Comparison of ENCODE assay signal across 8 mouse cellular contexts in genomic region chr4:82619539-82619941, GRCm38 (mm10).
DNase-seq lines count a peak whose midpoint lies in the region; ATAC-seq and TF ChIP-seq lines count a peak whose summit lies in the region.

No protein-coding gene starts in this region.

- TF ChIP-seq CTCF in midbrain, postnatal 0 days (IDR thresholded peaks at IDR 0.05): peak; percentile 63

- 59% methylated on average over 12 of the region's 12 CpGs for WGBS in hindbrain, embryonic 15.5 days
- WGBS in hindbrain, embryonic 12.5 days: 68% methylated on average over 12 of the region's 12 CpGs
- 58% methylated on average over 12 of the region's 12 CpGs for WGBS in midbrain, postnatal 0 days

- no peak overlapping the region for H3K9ac ChIP-seq in hindbrain, embryonic 15.5 days
- H3K9ac ChIP-seq in hindbrain, embryonic 12.5 days: no peak overlapping the region
- H3K9ac ChIP-seq in midbrain, postnatal 0 days (replicated peaks; ENCODE audit: low read length, poor library complexity, severe bottlenecking): no peak overlapping the region

- peak; percentile 34 to 61 for DNase-seq in frontal cortex, postnatal 25 days (ENCODE audit: low spot score in 2 of 2)
- DNase-seq in left cerebral cortex, adult 18-20 months (ENCODE audit: low spot score in 2 of 2): peak; percentile 43 to 72
- DNase-seq in midbrain, postnatal 0 days (ENCODE audit: low spot score): peak; percentile 89
- DNase-seq in gastrocnemius, postnatal 36 days: no peak
- no peak for DNase-seq in heart, postnatal 36 days

- no peaks in the 10 kb centered on the region for H3K9me3 ChIP-seq in hindbrain, embryonic 15.5 days
- H3K9me3 ChIP-seq in hindbrain, embryonic 12.5 days (replicated peaks): no peaks in the 10 kb centered on the region
- no peaks in the 10 kb centered on the region for H3K9me3 ChIP-seq in midbrain, postnatal 0 days (ENCODE audit: low read length)

- intact Hi-C loops in gastrocnemius, postnatal 36 days (cut with DNase I): loop anchor here (10.0 kb wide), 1 partner anchor 1125 kb away; no protein-coding TSS in a partner anchor
- intact Hi-C loops in heart, postnatal 36 days (cut with DNase I): loop anchor here (5.0 kb wide), 1 partner anchor 1057 kb away; no protein-coding TSS in a partner anchor

- H3K4me1 ChIP-seq in hindbrain, embryonic 15.5 days (replicated peaks): peaks cover 17% of the 10 kb centered on the region
- H3K4me1 ChIP-seq in hindbrain, embryonic 12.5 days: peaks cover 21% of the 10 kb centered on the region
- no peaks in the 10 kb centered on the region for H3K4me1 ChIP-seq in midbrain, postnatal 0 days (ENCODE audit: insufficient read depth, low read length)

- peak overlapping the region; percentile 42; the same call in 1 of the 2 replicates for H3K27ac ChIP-seq in hindbrain, embryonic 15.5 days (replicated peaks)
- no peak overlapping the region for H3K27ac ChIP-seq in hindbrain, embryonic 12.5 days
- H3K27ac ChIP-seq in midbrain, postnatal 0 days (ENCODE audit: low read depth, low read length): no peak overlapping the region

- ATAC-seq in hindbrain, embryonic 15.5 days (ENCODE audit: low FRiP score, low read depth): 0 out of 2 replicates have a peak, but pooled peaks have one; percentile 35
- no peak for ATAC-seq in hindbrain, embryonic 12.5 days (ENCODE audit: low FRiP score)
- peak; percentile 72 for ATAC-seq in cerebellum, adult (ENCODE audit: insufficient number of reproducible peaks, low FRiP score, low TSS enrichment)
- no peak for ATAC-seq in midbrain, postnatal 0 days (ENCODE audit: low FRiP score)

- H3K27me3 ChIP-seq in hindbrain, embryonic 15.5 days: no peaks in the 10 kb centered on the region
- H3K27me3 ChIP-seq in hindbrain, embryonic 12.5 days: no peaks in the 10 kb centered on the region
- no peaks in the 10 kb centered on the region for H3K27me3 ChIP-seq in midbrain, postnatal 0 days (ENCODE audit: insufficient read depth, low read length)

- no peak overlapping the region for H3K4me2 ChIP-seq in hindbrain, embryonic 15.5 days
- H3K4me2 ChIP-seq in hindbrain, embryonic 12.5 days (replicated peaks): no peak overlapping the region
- H3K4me2 ChIP-seq in midbrain, postnatal 0 days (ENCODE audit: low read depth, low read length, poor library complexity, severe bottlenecking): no peak overlapping the region

- H3K36me3 ChIP-seq in hindbrain, embryonic 15.5 days: no peaks in the 10 kb centered on the region
- H3K36me3 ChIP-seq in hindbrain, embryonic 12.5 days: no peaks in the 10 kb centered on the region
- no peaks in the 10 kb centered on the region for H3K36me3 ChIP-seq in midbrain, postnatal 0 days (ENCODE audit: insufficient read depth, low read length)

- H3K4me3 ChIP-seq in hindbrain, embryonic 15.5 days: no peak overlapping the region
- H3K4me3 ChIP-seq in hindbrain, embryonic 12.5 days: no peak overlapping the region
- no peak overlapping the region for H3K4me3 ChIP-seq in midbrain, postnatal 0 days (ENCODE audit: low read depth, low read length)

Comparison
In these comparisons a context has a peak if more than half of its experiments do, and no peak if none do; other contexts are left out.
1. ATAC-seq: peak in hindbrain, embryonic 15.5 days (single experiment) and cerebellum, adult (single experiment); none in hindbrain, embryonic 12.5 days (single experiment) and midbrain, postnatal 0 days (single experiment).
2. DNase-seq: peak in frontal cortex, postnatal 25 days (2 of 2), left cerebral cortex, adult 18-20 months (2 of 2) and midbrain, postnatal 0 days (single experiment); none in gastrocnemius, postnatal 36 days (0 of 2) and heart, postnatal 36 days (0 of 2).